Mouse (Mus musculus) hindbrain, embryonic 13.5 days (tissue): ENCODE measurements around the gene Myb. TPM values are rescaled to one million over a fixed set of nuclear protein-coding genes. Genes with fewer than 3 reads are reported as not detected.

Experiments
- ATAC-seq: fragments of 200-750 bp; cut with Nextera tagmentation; 2 replicates; pipeline ENCODE4 v1.8.0; 2017; ENCODE audit warnings: moderate TSS enrichment; ENCODE audit not compliant: low FRiP score
- H3K27ac ChIP-seq: fragments of 300-500 bp; sonication (generic); 2 replicates; pipeline ENCODE4 v1.5.1; 2015; ENCODE audit warnings: inconsistent platforms, mild to moderate bottlenecking, moderate library complexity
- H3K27me3 ChIP-seq: fragments of 300-500 bp; sonication (generic); 2 replicates; pipeline ENCODE4 v1.6.1; 2015; ENCODE audit warnings: mild to moderate bottlenecking, inconsistent platforms
- H3K36me3 ChIP-seq: fragments of 300-500 bp; sonication (generic); 2 replicates; pipeline ENCODE4 v1.6.1; 2015; ENCODE audit warnings: mild to moderate bottlenecking, inconsistent platforms
- H3K4me1 ChIP-seq: fragments of 300-500 bp; sonication (generic); replicated peaks from 2 replicates; pipeline ENCODE4 v1.6.1; 2015; ENCODE audit warnings: inconsistent platforms
- H3K4me2 ChIP-seq: fragments of 300-500 bp; sonication (generic); 2 replicates; pipeline ENCODE4 v1.6.1; 2015; ENCODE audit warnings: inconsistent platforms, mild to moderate bottlenecking, moderate library complexity
- H3K4me3 ChIP-seq: fragments of 300-500 bp; sonication (generic); 2 replicates; pipeline ENCODE4 v1.5.1; 2015; ENCODE audit warnings: mild to moderate bottlenecking, inconsistent platforms
- H3K9ac ChIP-seq: fragments of 300-500 bp; sonication (generic); 2 replicates; pipeline ENCODE4 v1.6.1; 2015; ENCODE audit warnings: mild to moderate bottlenecking, inconsistent platforms
- H3K9me3 ChIP-seq: fragments of 300-500 bp; sonication (generic); 2 replicates; pipeline ENCODE4 v1.6.1; 2016; ENCODE audit warnings: inconsistent platforms
- WGBS: fragments of 180-500 bp; shearing (Covaris S2); methylation state at CpG from one replicate; pipeline ENCODE4 v1.1.7; 2015; 5-methylcytosine and 5-hydroxymethylcytosine counted together
- polyA plus RNA-seq: library from polyadenylated mRNA; unstranded; fragments of >200 nt; fragmentation: Nextera tagmentation; extraction: Ambion mirVana; gene quantifications from 2 replicates; pipeline ENCODE4 v1.2.1, GENCODE M21; 2015

Gene Myb
- polyA plus RNA-seq, 1 experiment from 2014 or later: 2.3 TPM

- Histone ChIP-seq H3K4me3 (no peak overlapping the region), H3K9ac (no peak overlapping the region), H3K27me3 (no peaks in the 10 kb centered on the region), H3K27ac (no peak overlapping the region), H3K36me3 (no peaks in the 10 kb centered on the region), H3K4me2 (no peak overlapping the region), H3K9me3 (0 out of 2 replicates have a peak, but pooled peaks cover 4% of the 10 kb centered on the region), H3K4me1 (peaks cover 11% of the 10 kb centered on the region)
- ATAC-seq: no peak
- 90% methylated on average over 5 of the region's 5 CpGs for WGBS
Measured at GRCm38 (mm10) chr10:21108182-21108581, 52.6 kb downstream of the Myb start.

GRCm38 (mm10) chr10:21105206-21105605, 55.6 kb downstream of the Myb start:
- WGBS: 98% methylated on average over 2 of the region's 2 CpGs

DNA sequence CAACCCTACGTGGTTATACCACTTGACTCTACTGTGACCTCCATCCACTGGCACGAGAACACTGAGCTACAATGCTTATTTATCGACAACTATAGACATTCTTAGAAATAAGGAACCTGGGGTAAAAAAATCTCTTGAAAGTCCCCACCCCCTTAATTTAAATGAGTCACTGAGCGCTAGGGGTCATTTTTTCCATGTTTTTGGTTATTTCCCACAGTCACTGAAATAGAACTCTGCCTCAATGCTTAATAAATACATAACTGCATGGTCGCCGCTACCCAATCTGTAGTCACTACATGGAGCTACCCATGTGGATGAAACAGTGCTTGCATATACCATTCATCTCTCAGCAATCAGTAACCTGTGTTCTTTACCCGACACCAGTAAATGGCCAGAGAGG, 58.1 kb downstream of the Myb start:
- Histone ChIP-seq H3K27ac (no peak overlapping the region), H3K9me3 (0 out of 2 replicates have a peak, but pooled peaks cover 4% of the 10 kb centered on the region), H3K9ac (no peak overlapping the region), H3K36me3 (no peaks in the 10 kb centered on the region), H3K27me3 (peaks cover 10% of the 10 kb centered on the region; the same call in 1 of the 2 replicates), H3K4me2 (no peak overlapping the region), H3K4me1 (peaks cover 15% of the 10 kb centered on the region; the same call in 1 of the 2 replicates), H3K4me3 (no peak overlapping the region)
- ATAC-seq: no peak
- 70% methylated on average over 7 of the region's 7 CpGs for WGBS

More at GRCm38 (mm10) chr10:21105206-21105605, 55.6 kb downstream of the Myb start:
- H3K27me3 ChIP-seq: peaks cover 7% of the 10 kb centered on the region; the same call in 1 of the 2 replicates
- H3K4me1 ChIP-seq: peaks cover 25% of the 10 kb centered on the region
- no peak for ATAC-seq
- H3K27ac ChIP-seq: no peak overlapping the region
- H3K9me3 ChIP-seq: 0 out of 2 replicates have a peak, but pooled peaks cover 4% of the 10 kb centered on the region
- H3K9ac ChIP-seq: no peak overlapping the region
- no peak overlapping the region for H3K4me3 ChIP-seq
- no peak overlapping the region for H3K4me2 ChIP-seq
- H3K36me3 ChIP-seq: no peaks in the 10 kb centered on the region

- peaks cover 15% of the 10 kb centered on the region; the same call in 1 of the 2 replicates for H3K4me1 ChIP-seq
- no peak overlapping the region for H3K4me2 ChIP-seq
- no peak overlapping the region for H3K27ac ChIP-seq
- 0 out of 2 replicates have a peak, but pooled peaks cover under 1% of the 10 kb centered on the region for H3K9me3 ChIP-seq
- ATAC-seq: no peak; the same call in 1 of the 2 replicates
- H3K36me3 ChIP-seq: no peaks in the 10 kb centered on the region
- WGBS: 8% methylated on average over 4 of the region's 4 CpGs
- H3K27me3 ChIP-seq: peaks cover 10% of the 10 kb centered on the region; the same call in 1 of the 2 replicates
- no peak overlapping the region for H3K4me3 ChIP-seq
- H3K9ac ChIP-seq: no peak overlapping the region
Measured at GRCm38 (mm10) chr10:21101948-21102347, 58.8 kb downstream of the Myb start.

GRCm38 (mm10) chr10:21100646-21101249, 60.0 kb downstream of the Myb start:
- Histone ChIP-seq H3K27ac (no peak overlapping the region), H3K4me3 (no peak overlapping the region), H3K4me1 (peaks cover 15% of the 10 kb centered on the region; the same call in 1 of the 2 replicates), H3K36me3 (no peaks in the 10 kb centered on the region), H3K27me3 (peaks cover 10% of the 10 kb centered on the region; the same call in 1 of the 2 replicates), H3K9me3 (no peaks in the 10 kb centered on the region), H3K9ac (no peak overlapping the region), H3K4me2 (no peak overlapping the region)
- ATAC-seq: no peak
- 37% methylated on average over 9 of the region's 9 CpGs for WGBS

DNA sequence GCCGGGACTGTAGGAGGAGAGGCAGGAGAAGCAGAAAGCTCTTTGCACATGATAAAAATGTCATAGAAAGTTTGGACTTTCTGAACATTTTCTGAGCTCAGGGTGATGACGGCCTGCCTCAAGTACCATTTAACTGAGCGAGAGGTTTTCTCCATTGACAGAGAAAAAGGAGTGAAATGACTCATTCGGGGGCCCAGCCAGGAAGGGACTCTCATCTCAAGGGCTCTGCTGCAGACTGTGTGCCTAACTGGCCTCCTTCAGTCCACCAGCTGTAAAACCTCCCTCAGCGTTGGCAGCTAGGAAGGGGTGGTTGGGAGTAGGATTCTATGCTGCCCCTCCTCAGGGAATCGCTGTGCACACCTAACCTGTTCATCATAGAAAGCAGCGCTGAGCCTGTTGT, 61.3 kb downstream of the Myb start:
- Histone ChIP-seq H3K36me3 (no peaks in the 10 kb centered on the region), H3K4me2 (no peak overlapping the region), H3K4me3 (no peak overlapping the region), H3K27ac (no peak overlapping the region), H3K27me3 (peaks cover 10% of the 10 kb centered on the region; the same call in 1 of the 2 replicates), H3K4me1 (peaks cover 15% of the 10 kb centered on the region; the same call in 1 of the 2 replicates), H3K9ac (no peak overlapping the region), H3K9me3 (no peaks in the 10 kb centered on the region)
- ATAC-seq: no peak
- 89% methylated on average over 7 of the region's 7 CpGs for WGBS

DNA sequence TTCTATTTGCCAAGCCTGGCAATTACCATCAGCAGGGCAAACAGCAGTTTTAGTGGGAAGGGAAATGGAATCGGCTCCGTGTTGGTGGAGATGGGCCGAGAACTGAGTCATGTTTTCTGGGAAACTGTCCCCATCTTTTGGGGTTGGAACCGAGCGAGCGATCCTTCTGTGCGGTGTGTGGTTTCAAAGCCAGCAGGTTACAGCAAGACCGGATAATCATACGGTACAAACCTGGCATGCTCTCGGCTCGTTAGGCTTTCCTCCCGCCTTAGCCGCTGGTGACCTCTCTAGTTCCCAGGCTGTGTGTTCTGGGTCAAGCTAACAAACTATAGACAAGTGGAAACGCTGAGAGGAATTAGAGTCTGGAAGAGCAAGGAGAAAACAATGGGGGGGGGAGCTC, 65.2 kb downstream of the Myb start:
- Histone ChIP-seq H3K9me3 (no peaks in the 10 kb centered on the region), H3K4me1 (peaks cover 4% of the 10 kb centered on the region; the same call in 1 of the 2 replicates), H3K36me3 (no peaks in the 10 kb centered on the region), H3K27me3 (peaks cover 5% of the 10 kb centered on the region), H3K27ac (no peak overlapping the region), H3K9ac (no peak overlapping the region), H3K4me3 (no peak overlapping the region), H3K4me2 (no peak overlapping the region)
- WGBS: 93% methylated on average over 14 of the region's 14 CpGs
- no peak for ATAC-seq

GRCm38 (mm10) chr10:21094896-21095295, 65.9 kb downstream of the Myb start:
- 91% methylated on average over 2 of the region's 2 CpGs for WGBS
- Histone ChIP-seq H3K9ac (no peak overlapping the region), H3K4me2 (no peak overlapping the region), H3K9me3 (no peaks in the 10 kb centered on the region), H3K27ac (no peak overlapping the region), H3K4me1 (peaks cover 4% of the 10 kb centered on the region; the same call in 1 of the 2 replicates), H3K36me3 (no peaks in the 10 kb centered on the region), H3K4me3 (no peak overlapping the region), H3K27me3 (peaks cover 5% of the 10 kb centered on the region)
- ATAC-seq: no peak

DNA sequence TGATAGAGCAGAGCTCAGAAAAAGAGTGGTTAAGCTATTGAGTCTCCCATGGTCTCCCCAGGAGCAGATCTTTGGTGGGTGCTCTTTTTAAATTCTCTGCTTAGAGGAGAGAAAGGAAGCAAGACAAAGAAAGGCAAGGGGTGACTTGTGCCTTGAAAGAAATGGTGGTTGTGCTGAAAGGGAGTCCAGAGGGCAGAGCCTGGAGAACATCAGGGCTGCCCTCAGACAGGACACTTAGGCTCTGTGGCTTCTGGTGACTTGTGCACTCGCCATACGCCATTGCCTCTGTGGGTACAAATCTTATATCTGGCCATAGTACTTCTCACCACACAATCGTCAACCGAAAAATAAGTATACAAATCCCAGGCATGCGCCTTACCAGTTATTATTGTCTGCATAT, 67.5 kb downstream of the Myb start:
- Histone ChIP-seq H3K36me3 (no peaks in the 10 kb centered on the region), H3K9ac (no peak overlapping the region), H3K9me3 (no peaks in the 10 kb centered on the region), H3K4me1 (peaks cover 4% of the 10 kb centered on the region; the same call in 1 of the 2 replicates), H3K4me2 (no peak overlapping the region), H3K27ac (no peak overlapping the region), H3K27me3 (peaks cover 2% of the 10 kb centered on the region), H3K4me3 (no peak overlapping the region)
- 93% methylated on average over 5 of the region's 5 CpGs for WGBS
- no peak for ATAC-seq

DNA sequence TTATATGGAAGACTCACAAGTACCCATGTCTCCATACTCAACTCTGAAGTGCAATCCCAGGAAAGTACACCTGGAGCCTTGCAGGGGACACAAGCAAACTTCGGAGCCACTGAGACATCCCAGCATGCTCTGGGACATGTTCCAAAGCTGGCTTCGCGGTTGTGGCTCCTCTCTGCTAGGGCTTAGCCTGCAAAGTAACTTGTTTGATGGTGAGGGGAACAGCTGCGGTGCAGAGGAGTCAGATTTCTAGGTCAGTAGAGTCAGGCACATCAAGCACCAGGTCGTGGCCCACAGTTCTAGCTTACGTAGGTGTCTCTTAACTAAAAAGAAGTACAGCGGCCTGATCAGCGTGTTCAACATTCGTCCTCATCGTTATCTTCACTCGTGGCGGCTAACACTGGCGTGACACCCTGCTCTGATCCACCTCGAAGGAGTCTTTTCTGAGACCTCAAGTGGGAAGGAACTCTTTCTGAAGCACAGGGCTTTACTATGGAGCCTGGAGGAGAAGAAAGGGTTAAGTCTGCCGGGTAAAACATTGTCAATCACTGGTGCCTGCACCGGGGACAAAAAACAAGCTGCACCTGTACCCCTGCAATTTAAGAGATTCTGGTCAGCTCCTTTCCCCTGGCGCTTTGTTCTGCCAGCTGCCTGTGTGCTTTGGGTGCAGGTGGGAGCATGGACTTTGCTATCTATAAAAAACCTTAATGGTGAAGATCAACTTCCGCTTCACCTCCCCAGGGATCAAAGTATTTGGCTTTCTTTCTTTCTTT, 68.1 kb downstream of the Myb start:
- H3K9me3 ChIP-seq: no peaks in the 10 kb centered on the region
- H3K9ac ChIP-seq: no peak overlapping the region
- no peak overlapping the region for H3K4me2 ChIP-seq
- 64% methylated on average over 18 of the region's 18 CpGs for WGBS
- peaks cover 2% of the 10 kb centered on the region for H3K27me3 ChIP-seq
- H3K36me3 ChIP-seq: no peaks in the 10 kb centered on the region
- H3K4me1 ChIP-seq: peaks cover 8% of the 10 kb centered on the region
- H3K4me3 ChIP-seq: no peak overlapping the region
- no peak overlapping the region for H3K27ac ChIP-seq
- no peak for ATAC-seq

DNA sequence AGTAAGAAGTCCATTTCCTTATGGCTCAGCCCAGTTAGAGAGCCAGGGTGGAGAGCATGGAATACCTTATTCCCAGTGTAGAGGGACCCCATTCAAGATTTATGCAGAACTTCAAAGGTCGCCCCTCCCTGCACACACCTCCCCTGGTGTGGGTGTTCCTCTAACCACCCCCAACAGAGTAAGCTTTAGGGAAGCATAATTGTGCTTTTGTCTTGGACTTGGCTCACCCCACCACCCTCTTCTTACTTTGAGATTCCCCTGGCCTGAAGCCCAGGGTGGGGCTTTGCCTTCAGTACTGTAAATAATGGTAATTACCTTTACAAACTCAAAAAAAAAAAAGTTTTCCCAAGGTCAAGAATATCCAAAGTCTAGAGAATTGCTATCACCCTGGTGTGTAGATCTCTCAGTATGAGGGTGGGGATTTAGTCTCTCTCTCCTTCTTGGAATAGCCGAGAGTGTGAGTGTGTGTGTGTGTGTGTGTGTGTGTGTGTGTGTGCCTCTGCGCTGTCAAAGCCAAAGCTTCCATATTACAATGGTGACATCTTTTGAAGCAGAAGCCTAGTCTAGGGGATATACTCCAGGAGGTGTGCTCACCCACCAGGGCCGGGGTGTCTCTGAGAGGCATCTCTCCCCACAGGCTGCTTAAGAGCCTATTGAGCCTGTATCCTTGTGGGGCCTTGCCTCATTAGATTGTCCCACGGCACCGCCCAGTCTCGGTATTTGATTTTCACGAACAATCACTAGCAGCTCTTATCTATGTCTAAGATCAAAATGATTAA, 69.7 kb downstream of the Myb start:
- Histone ChIP-seq H3K27me3 (peaks cover 2% of the 10 kb centered on the region), H3K9me3 (no peaks in the 10 kb centered on the region), H3K27ac (no peak overlapping the region), H3K36me3 (no peaks in the 10 kb centered on the region), H3K4me2 (no peak overlapping the region), H3K4me1 (peaks cover 11% of the 10 kb centered on the region), H3K4me3 (no peak overlapping the region), H3K9ac (no peak overlapping the region)
- 77% methylated on average over 8 of the region's 8 CpGs for WGBS
- ATAC-seq: no peak

DNA sequence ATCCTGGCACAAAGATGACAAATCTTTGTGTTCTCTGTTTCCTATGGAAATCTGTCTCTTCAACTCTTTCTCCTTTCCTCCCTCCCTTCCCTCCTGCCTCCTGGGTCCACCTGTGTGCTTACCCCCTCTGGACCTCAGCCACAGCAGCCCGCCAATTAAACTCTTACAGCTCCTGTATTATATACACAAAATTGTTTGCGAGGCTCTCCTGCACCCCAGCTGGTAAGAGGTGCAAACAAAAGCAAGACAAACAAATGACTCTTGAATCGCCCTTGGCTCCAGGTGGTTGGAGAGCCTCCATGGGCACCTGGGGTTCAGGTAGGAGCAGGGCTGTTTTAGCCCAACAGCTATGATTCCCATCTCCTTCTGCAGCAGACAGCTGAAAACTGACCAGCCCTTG, 71.2 kb downstream of the Myb start:
- H3K4me1 ChIP-seq: peaks cover 16% of the 10 kb centered on the region
- no peak for ATAC-seq
- no peak overlapping the region for H3K4me2 ChIP-seq
- no peak overlapping the region for H3K27ac ChIP-seq
- WGBS: 74% methylated on average over 3 of the region's 3 CpGs
- H3K9ac ChIP-seq: no peak overlapping the region
- H3K9me3 ChIP-seq: no peaks in the 10 kb centered on the region
- H3K27me3 ChIP-seq: peaks cover 11% of the 10 kb centered on the region
- H3K4me3 ChIP-seq: no peak overlapping the region
- H3K36me3 ChIP-seq: no peaks in the 10 kb centered on the region
